In the genomic region with DNA sequence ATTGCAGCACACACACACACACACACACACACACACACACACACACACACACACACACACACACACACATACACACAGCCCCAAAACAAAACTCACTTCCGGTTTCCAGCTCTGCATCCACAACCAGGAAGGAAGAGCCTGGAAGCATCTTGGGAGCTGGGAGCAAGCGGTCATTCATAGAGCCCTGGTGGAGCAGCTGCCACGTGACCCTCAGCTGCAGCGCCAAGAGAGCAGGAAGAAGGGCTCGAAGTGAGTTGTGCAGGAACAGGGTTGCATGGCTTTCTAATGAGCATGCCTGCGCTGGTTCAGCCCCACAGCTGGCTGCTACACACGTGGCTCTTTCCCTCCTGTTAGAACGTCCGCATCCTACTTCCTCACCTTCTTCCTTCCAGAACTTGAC, we compare ENCODE assay signal across 9 mouse cellular contexts. TPM values are rescaled to one million over a fixed set of nuclear protein-coding genes. Genes with fewer than 3 reads are reported as not detected.
DNase-seq lines count a peak whose midpoint lies in the region; ATAC-seq lines count a peak whose summit lies in the region.
"Had no signal": no experiment of that assay in that cellular context is flagged by ENCODE, and none has a peak within 500 bp of the region (broad histone marks: within the 10 kb centered on the region; RNA-seq: fewer than 3 reads in every experiment).

No protein-coding gene starts in this region.

- no peak for DNase-seq in hindbrain, embryonic 10.5 days (ENCODE audit: low spot score)
- DNase-seq in gastrocnemius, postnatal 25 days = peak; percentile 50
- DNase-seq in kidney, adult 9 months = peak; percentile 73
- DNase-seq in right cerebral cortex, adult 2 months (ENCODE audit: low spot score in 2 of 2) = no peak
- no peak for DNase-seq in cerebellum, postnatal 36 days

- H3K27ac ChIP-seq in hindbrain, embryonic 10.5 days = 0 out of 2 replicates have a peak overlapping the region, but pooled peaks have one; percentile 40
- no peak overlapping the region for H3K27ac ChIP-seq in hindbrain, embryonic 16.5 days (ENCODE audit: low read depth, low read length)
- H3K27ac ChIP-seq in stomach, embryonic 14.5 days (ENCODE audit: low read length) = no peak overlapping the region; the same call in 1 of the 2 replicates
- H3K27ac ChIP-seq in forebrain, embryonic 12.5 days = no peak overlapping the region

- H3K9me3 ChIP-seq in hindbrain, embryonic 10.5 days = no peaks in the 10 kb centered on the region
- no peaks in the 10 kb centered on the region for H3K9me3 ChIP-seq in hindbrain, embryonic 16.5 days (ENCODE audit: control insufficient read depth, low read length)
- H3K9me3 ChIP-seq in stomach, embryonic 14.5 days (ENCODE audit: control insufficient read depth, low read depth, low read length) = no peaks in the 10 kb centered on the region
- no peaks in the 10 kb centered on the region for H3K9me3 ChIP-seq in forebrain, embryonic 12.5 days

- ATAC-seq in hindbrain, embryonic 16.5 days = no peak
- ATAC-seq in stomach, embryonic 14.5 days (ENCODE audit: insufficient number of reproducible peaks, insufficient read depth, low FRiP score, low read depth) = peak; percentile 34; the same call in 1 of the 2 replicates
- no peak for ATAC-seq in forebrain, embryonic 12.5 days (ENCODE audit: low FRiP score)

- H3K4me3 ChIP-seq in hindbrain, embryonic 10.5 days = no peak overlapping the region
- H3K4me3 ChIP-seq in hindbrain, embryonic 16.5 days (ENCODE audit: low read length) = no peak overlapping the region
- no peak overlapping the region for H3K4me3 ChIP-seq in stomach, embryonic 14.5 days (ENCODE audit: low read depth, low read length)
- H3K4me3 ChIP-seq in forebrain, embryonic 12.5 days (replicated peaks) = no peak overlapping the region

- no peaks in the 10 kb centered on the region for H3K27me3 ChIP-seq in hindbrain, embryonic 10.5 days (ENCODE audit: insufficient read depth, poor library complexity, severe bottlenecking)
- H3K27me3 ChIP-seq in hindbrain, embryonic 16.5 days (replicated peaks; ENCODE audit: control insufficient read depth, insufficient read depth, low read length) = no peaks in the 10 kb centered on the region
- H3K27me3 ChIP-seq in stomach, embryonic 14.5 days (ENCODE audit: control insufficient read depth, insufficient read depth, low read length) = no peaks in the 10 kb centered on the region
- no peaks in the 10 kb centered on the region for H3K27me3 ChIP-seq in forebrain, embryonic 12.5 days

- no peak overlapping the region for H3K4me2 ChIP-seq in hindbrain, embryonic 16.5 days (ENCODE audit: low read length)
- H3K4me2 ChIP-seq in stomach, embryonic 14.5 days (replicated peaks; ENCODE audit: low read depth, low read length) = no peak overlapping the region
- no peak overlapping the region for H3K4me2 ChIP-seq in forebrain, embryonic 12.5 days

- peaks cover 41% of the 10 kb centered on the region for H3K4me1 ChIP-seq in hindbrain, embryonic 10.5 days (replicated peaks)
- peaks cover 13% of the 10 kb centered on the region for H3K4me1 ChIP-seq in hindbrain, embryonic 16.5 days (ENCODE audit: control insufficient read depth, insufficient read depth, low read depth, low read length)
- peaks cover 40% of the 10 kb centered on the region for H3K4me1 ChIP-seq in stomach, embryonic 14.5 days (ENCODE audit: control insufficient read depth, insufficient read depth, low read length)
- peaks cover 22% of the 10 kb centered on the region for H3K4me1 ChIP-seq in forebrain, embryonic 12.5 days

- H3K9ac ChIP-seq in hindbrain, embryonic 16.5 days (ENCODE audit: low read depth, low read length) = no peak overlapping the region
- H3K9ac ChIP-seq in stomach, embryonic 14.5 days (replicated peaks; ENCODE audit: low read depth, low read length) = no peak overlapping the region
- no peak overlapping the region for H3K9ac ChIP-seq in forebrain, embryonic 12.5 days

- 75% methylated on average over 9 of the region's 9 CpGs for WGBS in hindbrain, embryonic 10.5 days
- 49% methylated on average over 9 of the region's 9 CpGs for WGBS in hindbrain, embryonic 16.5 days
- WGBS in stomach, embryonic 14.5 days = 45% methylated on average over 9 of the region's 9 CpGs
- WGBS in forebrain, embryonic 12.5 days = 71% methylated on average over 9 of the region's 9 CpGs

- no peaks in the 10 kb centered on the region for H3K36me3 ChIP-seq in hindbrain, embryonic 10.5 days
- no peaks in the 10 kb centered on the region for H3K36me3 ChIP-seq in hindbrain, embryonic 16.5 days (ENCODE audit: control insufficient read depth, insufficient read depth, low read length)
- H3K36me3 ChIP-seq in stomach, embryonic 14.5 days (ENCODE audit: control insufficient read depth, insufficient read depth, low read length) = no peaks in the 10 kb centered on the region
- no peaks in the 10 kb centered on the region for H3K36me3 ChIP-seq in forebrain, embryonic 12.5 days (replicated peaks)

RNA-seq across cellular contexts. Expression of a gene that starts 25.3 kb away (rescaled TPM):
- 1.6 and 3.8 TPM in 2 replicates for polyA plus RNA-seq in hindbrain, embryonic 10.5 days (2016; fragmentation: Nextera tagmentation; extraction: Ambion mirVana)
- 3.9 and 5.3 TPM in 2 replicates for polyA plus RNA-seq in hindbrain, embryonic 16.5 days (2015; fragmentation: Nextera tagmentation; extraction: Ambion mirVana)
- total RNA-seq in gastrocnemius, postnatal 25 days (2021) = 1 to 10 TPM; 3.6 to 3.8 TPM
- not detected in 2 replicates for polyA plus RNA-seq in stomach, embryonic 14.5 days (2014; fragmentation: Nextera tagmentation; extraction: Ambion mirVana)
- 4.3 and 4.9 TPM in 2 replicates for polyA plus RNA-seq in forebrain, embryonic 12.5 days (2016; fragmentation: Nextera tagmentation; extraction: Ambion mirVana)
- polyA plus RNA-seq: testis, adult 2 months had no signal

RNA-seq across cellular contexts. Expression of a gene that starts 40.5 kb away (rescaled TPM):
- polyA plus RNA-seq in hindbrain, embryonic 10.5 days (2016; fragmentation: Nextera tagmentation; extraction: Ambion mirVana) = 22.4 and 23.6 TPM in 2 replicates
- 37.0 and 41.3 TPM in 2 replicates for polyA plus RNA-seq in hindbrain, embryonic 16.5 days (2015; fragmentation: Nextera tagmentation; extraction: Ambion mirVana)
- 1 to 10 TPM; 4.3 to 4.5 TPM for total RNA-seq in gastrocnemius, postnatal 25 days (2021)
- polyA plus RNA-seq in stomach, embryonic 14.5 days (2014; fragmentation: Nextera tagmentation; extraction: Ambion mirVana) = 13.0 and 14.9 TPM in 2 replicates
- 37.7 and 42.2 TPM in 2 replicates for polyA plus RNA-seq in forebrain, embryonic 12.5 days (2016; fragmentation: Nextera tagmentation; extraction: Ambion mirVana)

Comparison
In these comparisons a context has a peak if more than half of its experiments do, and no peak if none do; other contexts are left out.
1. DNase-seq: peak in gastrocnemius, postnatal 25 days (single experiment) and kidney, adult 9 months (single experiment); none in hindbrain, embryonic 10.5 days (single experiment), right cerebral cortex, adult 2 months (0 of 2) and cerebellum, postnatal 36 days (0 of 2).